Mouse (Mus musculus): ENCODE data around the gene Rpl37.
"Not testable (repeated sequence)": the region's sequence is repeated elsewhere in the genome, so short reads cannot be mapped to it uniquely, and the experiment has no call there.

Gene Rpl37

GRCm38 (mm10) chr15:5121535-5122313, 5.3 kb downstream of the Rpl37 start:
- DNase-seq (ENCODE audit: low read depth, low spot score), result no peak

GRCm38 (mm10) chr15:5126456-5126855, 10.0 kb downstream of the Rpl37 start:
- DNase-seq (ENCODE audit: low read depth, low spot score), result no peak

GRCm38 (mm10) chr15:5127487-5127886, 11.0 kb downstream of the Rpl37 start:
- DNase-seq (ENCODE audit: low read depth, low spot score), result no peak

- no peak for DNase-seq (ENCODE audit: low read depth, low spot score)
Measured at GRCm38 (mm10) chr15:5128176-5128940, 11.9 kb downstream of the Rpl37 start.

- DNase-seq (ENCODE audit: low read depth, low spot score), result no peak
Measured at GRCm38 (mm10) chr15:5129111-5129805, 12.8 kb downstream of the Rpl37 start.

- DNase-seq (ENCODE audit: low read depth, low spot score), result not testable (repeated sequence)
Measured at GRCm38 (mm10) chr15:5130887-5131668, 14.6 kb downstream of the Rpl37 start.

- no peak for DNase-seq (ENCODE audit: low read depth, low spot score)
Measured at GRCm38 (mm10) chr15:5133301-5133700, 16.9 kb downstream of the Rpl37 start.

GRCm38 (mm10) chr15:5134179-5134578, 17.7 kb downstream of the Rpl37 start:
- DNase-seq (ENCODE audit: low read depth, low spot score), result no peak

GRCm38 (mm10) chr15:5134945-5135483, 18.6 kb downstream of the Rpl37 start:
- DNase-seq (ENCODE audit: low read depth, low spot score), result no peak

GRCm38 (mm10) chr15:5138021-5138856, 21.8 kb downstream of the Rpl37 start:
- no peak for DNase-seq (ENCODE audit: low read depth, low spot score)

GRCm38 (mm10) chr15:5139366-5139765, 22.9 kb downstream of the Rpl37 start:
- DNase-seq (ENCODE audit: low read depth, low spot score), result no peak

- DNase-seq (ENCODE audit: low read depth, low spot score), result no peak
Measured at GRCm38 (mm10) chr15:5139863-5140262, 23.4 kb downstream of the Rpl37 start.

- DNase-seq (ENCODE audit: low read depth, low spot score), result no peak
Measured at GRCm38 (mm10) chr15:5140357-5140756, 23.9 kb downstream of the Rpl37 start.

- no peak for DNase-seq (ENCODE audit: low read depth, low spot score)
Measured at GRCm38 (mm10) chr15:5142047-5142446, 25.6 kb downstream of the Rpl37 start.

- no peak for DNase-seq (ENCODE audit: low read depth, low spot score)
Measured at GRCm38 (mm10) chr15:5142714-5143113, 26.3 kb downstream of the Rpl37 start.

GRCm38 (mm10) chr15:5143361-5144020, 27.0 kb downstream of the Rpl37 start, which contains the start of gene Prkaa1:
Gene Prkaa1 (plus strand): TSS chr15:5143861.
- DNase-seq (ENCODE audit: low read depth, low spot score), result peak; percentile 64

GRCm38 (mm10) chr15:5144021-5144778, 27.8 kb downstream of the Rpl37 start:
- no peak for DNase-seq (ENCODE audit: low read depth, low spot score)

GRCm38 (mm10) chr15:5145196-5145945, 28.9 kb downstream of the Rpl37 start:
- no peak for DNase-seq (ENCODE audit: low read depth, low spot score)

Measured in retina, adult 2 months (tissue).